Mouse (Mus musculus): ENCODE data around the gene Pald1.

- no peak for TF ChIP-seq POLR2A (IDR thresholded peaks at IDR 0.05; ENCODE audit: insufficient read depth, low read length)
- no peak for TF ChIP-seq EP300 (IDR thresholded peaks at IDR 0.05; ENCODE audit: insufficient read depth, low read depth, low read length)
These were observed 98.1 kb downstream of the Pald1 start for GRCm38 (mm10) chr10:61285271-61285670.

All from ES-Bruce4 (cell line).